Mouse (Mus musculus) activated CD4-positive, CD25-positive, alpha-beta regulatory T cell, adult 4 months (primary cell): ENCODE data around the gene St13. TPM values are rescaled to one million over a fixed set of nuclear protein-coding genes. Genes with fewer than 3 reads are reported as not detected.

ENCODE experiments used
- ATAC-seq: one replicate; pipeline ENCODE4 v1.8.0; 2017
- polyA plus RNA-seq, 2 experiments: library from polyadenylated mRNA; unstranded; fragments of 100-300 nt; shearing (Covaris generic); gene quantifications; one replicate each; pipeline ENCODE4 v1.2.1; 2017

The St13 gene
- polyA plus RNA-seq, result 100 to 1,000 TPM; 158 to 178 TPM

DNA sequence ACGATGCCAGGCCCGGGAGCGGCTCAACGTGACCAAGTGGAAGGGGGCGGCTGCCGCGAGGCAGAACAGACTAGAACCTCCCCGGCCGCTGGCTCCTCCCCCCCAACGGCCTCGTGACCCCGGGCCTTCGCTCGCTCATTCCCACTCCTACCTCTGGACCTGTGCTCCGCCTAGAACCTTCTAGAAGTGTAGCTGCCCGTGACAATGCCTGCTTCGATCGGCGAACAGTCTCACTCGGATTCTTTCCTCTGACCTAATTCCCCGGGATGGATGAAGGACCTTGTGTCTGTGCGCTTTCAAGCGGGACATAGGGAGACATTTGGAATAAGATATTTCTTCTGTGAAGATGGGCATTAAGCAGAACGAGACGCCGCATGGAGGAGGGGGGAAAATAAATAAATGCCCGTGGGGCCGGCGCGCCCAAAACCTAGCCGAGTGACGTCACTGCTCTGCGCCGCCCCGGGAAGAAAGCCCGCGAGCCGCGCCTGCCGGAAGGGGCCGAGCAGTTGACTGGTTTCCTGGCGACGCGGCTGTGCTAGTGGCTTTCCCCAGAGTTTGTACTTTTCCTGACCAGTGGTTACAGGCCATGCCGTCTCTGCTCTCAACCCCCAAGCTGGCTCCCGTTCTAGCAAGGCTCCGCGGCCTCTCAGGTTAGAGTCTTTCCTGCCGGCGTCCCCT is at the start of gene St13, which contains the start of gene Xpnpep3:
St13 (minus strand) TSS at position 440 of the 678 bp plus-strand sequence.
Xpnpep3 (plus strand) TSS at position 501 of the 678 bp plus-strand sequence.
- ATAC-seq, result peak; percentile 97

DNA sequence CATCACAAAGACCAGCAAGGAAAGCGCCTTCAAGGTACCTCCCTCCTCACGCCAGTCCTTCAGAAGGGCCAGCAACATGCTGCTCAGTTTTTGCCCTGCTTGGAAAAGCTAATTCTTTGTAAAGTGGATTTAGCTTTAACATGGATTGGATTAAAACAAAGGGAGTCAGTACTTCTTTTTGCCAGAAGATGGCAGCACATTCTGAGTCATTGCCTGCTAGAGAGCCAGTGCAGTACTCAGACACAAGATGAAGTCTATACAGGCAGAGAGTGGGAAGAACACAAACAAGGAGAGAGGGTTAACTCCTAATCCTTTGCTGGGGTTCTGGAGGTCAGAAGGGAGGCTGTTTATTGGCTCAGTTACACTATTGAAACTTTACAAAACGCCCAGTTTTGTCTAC is 48.6 kb upstream of the St13 start:
- ATAC-seq, result no peak

DNA sequence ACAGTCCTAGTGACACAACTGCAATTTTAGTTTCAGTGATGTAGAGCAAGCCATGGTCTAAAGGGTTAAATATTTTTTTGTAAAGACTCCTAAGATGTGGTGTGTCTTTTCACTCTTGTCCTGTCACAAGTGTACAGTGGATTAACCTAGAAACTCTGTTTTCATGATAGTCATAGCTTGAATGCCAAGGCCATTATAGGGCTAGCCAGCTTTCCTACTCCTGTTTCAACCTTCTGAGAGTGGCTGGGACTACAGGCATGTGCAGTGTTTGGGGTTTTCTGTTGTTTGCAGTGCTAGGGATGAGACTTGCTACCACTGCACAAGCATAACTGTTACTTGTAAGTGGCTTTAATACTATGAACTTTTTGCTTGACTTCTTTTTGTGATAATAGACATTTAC is 39.4 kb upstream of the St13 start:
- no peak for ATAC-seq

DNA sequence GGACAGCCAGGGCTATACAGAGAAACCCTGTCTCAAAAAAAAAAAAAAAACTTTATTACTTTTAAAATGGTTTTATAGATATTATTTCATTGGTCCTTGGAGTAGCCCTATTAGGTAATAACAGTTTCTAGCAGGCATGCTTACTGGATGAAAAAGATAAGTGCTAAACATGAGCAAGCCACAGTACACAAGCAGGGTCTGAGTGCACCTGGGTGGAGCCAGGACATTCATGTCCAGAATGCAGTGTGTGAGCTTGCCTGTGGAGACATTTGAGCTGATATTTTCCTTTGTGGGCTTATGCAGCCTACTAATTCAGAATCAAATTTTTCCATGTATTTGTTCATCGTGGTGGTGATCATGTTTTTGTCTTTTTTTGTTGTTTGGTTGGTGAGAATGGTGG is 38.5 kb upstream of the St13 start:
- ATAC-seq, result no peak

DNA sequence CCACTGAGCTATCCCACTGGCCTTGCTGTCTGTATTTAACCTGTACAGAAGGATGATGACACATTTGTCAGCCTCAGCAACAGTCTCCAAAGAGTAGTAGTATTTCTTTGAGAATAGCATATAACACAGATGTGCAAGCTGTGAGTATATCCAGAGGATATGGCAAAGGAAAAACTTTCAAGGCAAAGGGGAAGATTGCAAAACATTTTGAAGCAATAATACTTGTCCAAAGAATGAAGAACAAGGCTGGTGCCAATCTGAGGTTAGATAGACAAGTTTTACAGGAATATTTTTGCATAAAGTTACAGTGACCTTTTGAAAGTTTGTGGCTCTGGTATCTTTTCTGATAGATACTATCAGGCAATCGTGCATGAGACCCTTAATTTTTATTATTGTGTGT is 31.3 kb upstream of the St13 start:
- ATAC-seq, result no peak

DNA sequence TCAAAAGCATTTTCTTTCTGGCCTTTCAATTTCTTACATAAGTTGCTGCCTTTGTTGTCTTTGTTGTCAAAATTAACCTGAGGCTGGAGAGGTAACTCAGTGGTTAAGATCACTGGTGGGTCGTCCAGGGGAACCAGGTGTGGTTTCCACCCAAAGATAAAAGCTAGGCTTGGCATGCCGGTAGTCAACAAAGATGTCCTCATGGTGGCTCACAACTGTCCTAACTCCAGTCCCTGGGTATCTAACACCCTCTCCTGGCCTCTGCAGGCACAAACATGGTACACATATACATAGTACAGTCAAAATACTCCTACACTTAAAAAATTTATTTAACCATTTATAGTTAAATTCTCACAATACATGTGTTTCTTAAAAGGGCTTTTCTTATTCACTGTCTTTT is 28.1 kb upstream of the St13 start:
- ATAC-seq, result no peak

DNA sequence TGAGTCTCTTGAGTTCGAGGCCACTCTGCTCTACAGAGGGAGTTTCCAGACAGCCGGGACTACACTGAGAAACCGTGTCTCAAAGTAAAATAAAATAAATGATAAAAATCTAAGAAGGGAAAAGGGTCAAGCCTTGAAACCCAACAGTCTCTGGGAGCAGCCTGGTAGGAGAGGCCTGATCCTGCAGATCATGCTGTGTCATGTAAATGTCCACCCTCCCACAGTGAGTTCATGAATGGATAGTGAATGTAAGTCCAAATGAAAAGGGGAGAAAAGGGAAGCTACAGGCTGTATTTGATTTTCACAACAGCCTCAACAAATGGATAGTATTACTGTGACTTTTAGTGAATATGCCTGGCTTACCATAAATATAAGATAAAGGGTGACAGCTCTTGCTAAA is 25.4 kb upstream of the St13 start:
- no peak for ATAC-seq

DNA sequence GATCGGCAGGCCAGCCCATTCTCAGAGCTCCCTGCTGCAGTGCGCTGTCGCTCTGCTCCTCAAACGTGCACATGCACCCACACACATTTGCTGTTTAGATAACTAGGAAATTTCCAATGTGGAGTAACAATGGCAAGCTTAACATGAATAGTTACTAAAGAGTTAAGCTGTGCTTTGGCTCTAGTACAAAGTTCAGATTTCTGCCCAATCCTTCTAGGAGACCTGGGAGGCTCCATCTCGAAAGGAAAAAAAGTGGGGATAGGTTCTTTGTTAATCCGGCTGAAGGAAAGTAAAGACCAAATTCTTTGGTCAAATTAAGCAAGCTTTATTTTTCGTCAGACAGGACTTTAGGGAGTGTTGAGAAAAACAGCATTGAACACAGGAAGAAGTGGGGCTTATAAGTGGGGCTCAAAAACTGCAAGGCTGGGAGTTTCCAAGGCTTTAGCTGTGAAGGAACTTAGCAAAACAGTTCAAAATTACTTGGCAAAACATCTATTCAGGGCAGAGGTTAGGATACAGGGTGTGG is 22.3 kb upstream of the St13 start:
- ATAC-seq, result no peak

DNA sequence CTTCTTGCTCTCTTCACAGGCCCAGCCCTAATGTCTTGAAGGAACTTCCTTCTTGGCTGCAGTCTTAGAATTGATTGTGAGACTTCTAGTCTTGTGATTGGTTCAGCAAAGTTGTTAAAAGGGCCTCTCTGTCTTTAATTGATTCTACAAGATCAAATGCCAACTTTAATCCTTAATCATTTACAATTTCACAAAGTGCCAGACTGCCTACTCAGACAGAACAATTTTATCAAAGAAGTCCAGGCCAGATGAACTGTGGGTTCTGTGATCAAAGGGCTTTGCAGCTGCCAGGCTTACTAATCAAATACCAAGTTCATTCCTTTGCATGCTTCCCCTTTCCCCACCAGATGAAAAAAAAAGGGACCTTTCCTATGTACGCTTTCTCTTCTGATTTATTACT is 21.6 kb upstream of the St13 start:
- ATAC-seq, result no peak

DNA sequence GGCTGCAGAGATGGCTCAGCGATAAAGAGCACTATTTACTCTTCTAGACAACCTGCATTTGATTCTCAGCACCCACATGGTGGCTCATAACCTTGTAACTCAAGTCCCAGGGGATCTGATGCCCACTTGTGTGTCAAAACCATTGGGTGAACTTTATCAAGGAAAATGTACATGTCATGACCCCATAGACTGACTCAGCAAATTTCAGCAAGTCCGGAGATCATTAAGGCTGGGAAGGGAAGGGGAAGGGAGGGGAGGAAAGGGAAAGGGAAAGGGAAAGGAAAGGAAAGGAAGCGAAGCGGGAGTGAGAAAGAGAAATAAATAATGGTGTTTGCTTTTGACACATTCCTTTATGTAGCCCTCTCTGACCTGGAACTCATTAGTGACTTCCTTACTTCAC is 18.2 kb upstream of the St13 start:
- no peak for ATAC-seq

DNA sequence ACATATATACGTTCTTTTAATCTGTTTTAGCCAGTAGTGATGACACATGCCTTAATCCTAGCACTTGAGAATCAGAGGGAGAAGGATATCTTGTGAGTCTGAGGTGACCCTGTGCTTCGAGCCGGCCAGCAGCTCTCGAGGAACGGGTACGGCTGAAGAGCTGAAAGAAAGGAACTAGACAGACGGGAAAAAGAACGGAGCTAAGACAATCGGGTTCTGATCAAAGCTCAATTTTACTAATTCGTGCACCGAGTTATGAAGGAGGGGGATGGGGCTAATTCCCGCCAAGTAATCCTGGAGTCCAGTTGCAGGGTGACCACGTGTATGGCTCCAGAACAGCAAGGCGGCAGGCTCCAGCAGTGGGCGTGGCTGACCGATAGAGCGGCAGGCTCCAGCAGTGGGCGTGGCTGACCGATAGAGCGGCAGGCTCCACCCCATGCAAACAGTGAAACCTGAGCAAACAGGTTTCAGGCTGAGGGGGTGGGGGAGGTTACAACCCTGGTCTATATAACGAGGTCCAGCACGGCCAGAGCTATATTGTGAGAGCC is 17.0 kb upstream of the St13 start:
- ATAC-seq, result peak; percentile 61

DNA sequence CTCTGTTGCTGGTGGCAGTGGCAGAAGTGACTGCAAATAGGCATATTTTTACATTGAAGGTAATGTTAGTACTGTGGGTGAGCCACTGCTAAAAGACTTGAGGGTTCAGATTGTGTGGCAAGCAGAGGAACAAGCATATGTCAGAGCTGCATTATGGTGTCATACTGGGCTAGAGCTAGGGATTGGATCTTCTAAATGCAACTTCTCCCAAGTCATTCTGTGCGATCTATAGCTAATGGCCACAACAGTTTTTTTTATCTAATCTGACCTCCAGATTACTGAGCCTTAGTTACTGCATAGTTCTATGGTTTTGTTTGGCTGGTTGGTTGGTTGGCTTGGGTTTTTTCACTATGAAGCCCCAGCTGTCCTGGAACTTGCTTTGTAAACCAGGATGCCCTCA is 8.3 kb upstream of the St13 start, which contains the start of gene Dnajb7:
Dnajb7 (minus strand) TSS at position 101 of the 400 bp plus-strand sequence.
- ATAC-seq, result no peak

DNA sequence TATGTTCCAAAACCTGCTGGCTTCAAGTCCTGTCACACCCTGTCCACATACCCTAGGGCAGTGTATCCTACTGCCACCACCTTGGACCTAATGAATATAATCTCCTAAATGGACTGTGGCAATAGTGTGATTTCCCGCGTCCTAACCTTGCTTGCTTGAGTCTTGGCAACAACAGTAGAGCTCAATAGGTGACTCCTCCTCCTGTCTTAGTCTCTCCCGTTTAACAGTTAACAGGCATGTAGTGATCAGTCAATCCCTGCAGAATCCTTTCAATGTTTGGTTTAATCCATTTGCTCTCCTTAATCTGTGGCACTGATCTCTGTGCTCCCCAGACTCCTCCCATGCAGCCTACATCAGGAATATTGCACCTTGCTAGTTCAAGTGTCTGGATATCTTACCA is 5.1 kb upstream of the St13 start:
- no peak for ATAC-seq

DNA sequence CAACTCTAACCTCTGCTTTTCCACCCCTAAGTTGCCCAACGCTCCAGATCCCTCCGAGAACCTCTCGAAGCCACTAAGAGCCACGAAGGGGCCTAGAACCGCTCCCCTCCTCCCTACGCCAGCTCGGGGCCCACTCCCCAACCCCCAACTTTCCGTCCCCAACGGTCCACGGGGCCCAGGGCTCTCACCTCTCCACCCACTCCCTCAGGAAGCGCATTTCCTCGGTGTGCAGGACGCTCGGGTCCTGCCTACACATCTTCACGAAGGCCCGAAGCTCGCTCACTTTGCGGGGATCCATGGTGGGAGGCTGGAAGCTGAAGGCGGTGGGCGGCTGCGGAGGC is 610 bp downstream of the St13 start:
- ATAC-seq, result peak; percentile 46

DNA sequence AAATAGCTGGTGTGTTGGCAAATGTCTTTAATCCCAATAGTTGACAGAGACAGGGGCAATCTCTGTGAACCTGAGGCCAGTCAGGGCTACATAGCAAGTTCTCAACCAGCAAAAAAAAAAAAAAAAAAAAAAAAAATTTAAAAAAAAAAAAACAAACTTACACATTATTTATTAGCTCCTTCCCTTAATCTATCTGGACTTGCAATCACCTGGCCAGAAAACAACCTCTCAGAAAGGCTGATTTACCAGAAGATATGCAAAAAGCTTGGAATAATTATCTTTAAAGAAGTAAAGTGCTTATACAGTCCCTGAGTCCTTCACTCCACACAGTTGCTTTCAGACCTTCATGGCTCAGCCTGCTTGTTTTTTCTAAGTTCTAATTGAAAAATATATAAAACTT is 1.7 kb downstream of the St13 start:
- no peak for ATAC-seq

DNA sequence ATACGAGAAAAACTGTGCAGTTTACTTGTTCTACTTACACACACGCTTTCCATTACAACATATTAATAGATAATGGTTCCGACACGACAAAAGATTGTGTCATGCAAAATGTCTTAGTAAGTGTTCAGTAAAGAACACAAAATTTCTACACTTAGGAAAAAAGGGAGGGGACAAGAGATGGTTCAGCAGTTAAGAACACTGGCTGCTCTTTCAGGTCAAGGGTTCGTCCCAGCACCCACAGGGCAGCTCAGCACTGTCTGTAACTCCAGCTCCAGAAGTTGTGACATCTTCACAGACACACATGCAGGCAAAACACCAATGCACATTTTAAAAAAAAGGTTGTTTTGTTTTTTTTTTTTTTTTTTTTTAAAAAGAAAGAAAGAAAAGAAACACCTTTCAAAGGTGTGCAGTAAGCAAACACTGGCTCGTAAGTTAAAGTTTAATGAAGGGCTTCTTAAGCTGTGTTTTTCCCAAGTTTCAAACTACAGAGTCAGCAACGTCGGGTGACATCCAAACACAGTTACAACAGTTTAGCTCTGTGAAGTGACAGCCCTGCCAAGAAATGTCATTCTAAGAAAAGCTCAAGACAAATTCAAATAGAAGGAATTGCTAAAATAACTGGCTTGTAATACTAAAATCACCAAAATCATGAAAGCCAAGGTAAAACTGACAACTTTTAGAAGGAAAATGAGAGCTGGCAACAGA is 5.5 kb downstream of the St13 start:
- no peak for ATAC-seq

DNA sequence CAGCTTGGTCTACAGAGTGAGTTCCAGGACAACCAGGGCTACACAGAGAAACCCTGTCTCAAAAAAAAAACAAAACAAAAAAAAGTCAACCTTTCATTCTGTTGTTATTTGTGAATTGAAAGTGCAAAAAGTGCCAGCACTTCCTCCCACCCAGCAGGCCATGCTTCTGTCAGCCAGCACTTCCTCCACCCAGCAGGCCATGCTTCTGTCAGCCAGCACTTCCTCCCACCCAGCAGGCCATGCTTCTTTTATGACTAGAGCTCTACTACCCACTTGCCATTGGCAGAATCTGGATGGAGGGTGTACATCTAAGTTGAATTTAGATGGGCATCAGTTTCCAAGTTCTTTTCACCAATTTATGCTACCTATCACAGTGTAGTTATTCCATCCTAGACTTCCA is 6.9 kb downstream of the St13 start:
- ATAC-seq, result peak; percentile 52

DNA sequence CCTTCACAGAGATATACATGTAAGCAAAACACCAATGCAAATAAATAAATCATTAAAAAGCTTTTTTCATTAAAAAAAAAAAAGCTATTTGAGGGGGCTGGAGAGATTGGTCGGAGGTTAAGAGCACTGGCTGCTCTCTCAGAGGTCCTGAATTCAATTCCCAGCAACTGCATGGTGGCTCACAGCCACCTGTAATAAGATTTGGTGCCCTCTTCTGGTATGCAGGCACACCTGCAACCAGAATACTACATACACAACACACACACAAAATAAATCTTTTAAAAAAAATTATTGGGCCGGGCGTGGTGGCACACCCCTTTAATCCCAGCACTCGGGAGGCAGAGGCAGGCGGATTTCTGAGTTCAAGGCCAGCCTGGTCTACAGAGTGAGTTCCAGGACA is 13.6 kb downstream of the St13 start:
- no peak for ATAC-seq

DNA sequence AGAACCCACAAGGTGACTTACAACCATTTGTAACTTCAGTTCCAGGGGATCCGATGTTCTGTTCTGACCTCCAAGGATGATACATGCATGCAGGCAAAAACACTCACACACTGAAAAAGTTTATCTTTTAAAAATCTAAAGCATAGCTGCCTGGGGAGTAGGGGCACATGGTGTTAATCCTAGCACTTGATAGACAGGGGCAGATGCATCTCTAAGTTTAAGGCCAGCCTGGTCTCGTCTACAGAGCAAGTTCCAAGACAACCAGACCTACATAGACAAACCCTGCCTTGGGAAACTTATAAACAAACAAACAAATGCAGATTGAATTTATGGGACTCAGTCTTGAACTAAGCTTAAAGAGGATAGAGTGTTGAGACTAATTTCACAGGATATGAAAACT is 21.0 kb downstream of the St13 start:
- ATAC-seq, result no peak

DNA sequence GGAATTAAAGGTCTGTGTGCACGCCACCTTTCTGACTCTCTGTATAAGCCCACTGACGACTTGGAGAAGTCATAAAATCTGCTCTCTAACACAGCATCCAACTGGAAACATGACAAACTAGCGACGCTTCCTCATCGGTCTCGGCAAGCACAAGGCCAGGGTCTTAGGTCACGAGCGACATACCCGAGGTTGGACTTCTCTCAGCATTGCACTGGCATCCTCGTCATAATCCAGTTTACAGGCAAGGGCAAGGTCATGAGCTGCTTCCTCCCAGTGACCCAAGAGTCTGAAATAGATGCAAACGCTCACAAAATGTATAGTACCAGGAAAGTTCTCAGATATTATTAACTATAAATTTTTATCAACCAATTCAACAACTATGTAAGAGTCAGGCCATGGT is 25.3 kb downstream of the St13 start:
- no peak for ATAC-seq

DNA sequence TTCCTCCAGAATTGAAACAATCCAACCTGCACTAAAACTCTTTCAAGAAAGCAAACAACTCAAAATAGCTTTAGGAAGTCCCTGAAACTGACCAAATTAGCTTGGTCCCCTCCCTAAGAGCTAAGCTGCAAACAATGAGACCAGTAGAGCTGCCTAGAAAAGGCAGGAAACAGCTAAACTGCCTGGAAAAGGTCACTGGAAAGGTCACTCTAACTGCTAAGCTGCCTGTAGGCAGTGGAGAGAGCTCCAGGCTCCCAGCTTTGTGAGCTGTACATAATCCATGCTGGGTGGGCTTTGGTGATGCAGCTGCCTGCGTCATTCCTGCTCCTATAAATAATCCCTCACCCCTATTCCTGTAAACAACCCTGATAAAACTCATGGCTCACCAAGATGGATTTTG is 29.5 kb downstream of the St13 start:
- ATAC-seq, result no peak

DNA sequence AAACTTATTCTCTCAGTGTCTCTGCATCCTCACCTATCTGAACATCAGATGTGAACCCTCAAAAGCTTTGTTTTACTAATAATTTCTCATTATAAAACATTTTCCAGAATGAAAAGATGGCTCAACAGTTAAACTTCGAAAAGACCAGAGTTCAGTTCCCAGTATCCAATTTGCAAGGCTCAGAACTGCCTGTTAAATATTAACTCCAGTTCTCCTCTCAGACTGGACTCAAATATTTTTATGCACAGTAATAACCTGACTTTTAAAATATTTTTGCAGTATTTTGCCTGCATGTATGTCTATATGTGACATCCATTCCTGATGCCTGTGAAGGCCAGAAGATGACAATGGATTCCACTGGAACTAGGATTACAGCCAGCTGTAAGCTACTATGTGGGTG is 31.3 kb downstream of the St13 start:
- no peak for ATAC-seq

DNA sequence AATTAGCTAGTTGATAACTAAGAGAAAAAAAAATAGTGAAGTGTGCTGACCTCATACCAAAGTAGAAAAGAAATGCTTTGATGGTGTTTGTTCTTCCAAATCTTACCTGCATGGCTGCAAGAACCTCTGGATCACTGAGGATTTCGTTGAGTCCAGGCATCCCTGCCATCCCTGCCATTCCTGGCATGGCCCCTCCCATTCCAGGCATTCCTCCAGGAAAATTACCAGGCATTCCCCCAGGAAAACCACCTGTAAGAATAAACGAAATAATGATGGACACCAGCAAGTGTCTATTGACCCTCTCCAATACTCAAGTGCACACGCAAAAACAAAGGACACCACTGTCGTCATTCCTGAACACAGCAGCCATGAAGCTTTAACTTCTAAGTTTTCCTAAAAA is 33.6 kb downstream of the St13 start:
- no peak for ATAC-seq

DNA sequence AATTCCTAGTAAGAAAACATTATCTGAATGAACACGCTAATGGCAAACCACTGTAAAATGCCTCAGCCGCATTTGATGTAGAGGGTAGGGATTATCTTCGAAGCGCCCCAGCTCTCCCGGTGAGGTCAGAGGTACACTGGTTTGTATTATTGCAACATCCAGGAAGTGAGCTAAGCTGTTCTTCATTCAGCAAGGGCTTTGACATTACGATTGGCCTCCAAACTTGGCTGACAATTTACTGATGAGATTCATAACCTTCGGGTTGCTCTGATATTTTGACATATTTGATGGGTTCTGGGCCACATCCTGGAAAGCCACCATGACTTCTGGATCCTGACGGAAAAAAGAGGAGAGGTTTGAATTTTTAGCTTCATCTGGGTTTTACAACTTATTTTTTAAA is 34.6 kb downstream of the St13 start:
- ATAC-seq, result no peak
